Mouse (Mus musculus) liver, embryonic 15.5 days (tissue): ENCODE measurements around the gene Atrip. TPM values are rescaled to one million over a fixed set of nuclear protein-coding genes. Genes with fewer than 3 reads are reported as not detected.

ENCODE experiments used
- ATAC-seq: fragments of 200-750 bp; cut with Nextera tagmentation; 2 replicates; pipeline ENCODE4 v1.8.0; 2017; ENCODE audit warnings: moderate number of reproducible peaks, mild to moderate bottlenecking, moderate library complexity; ENCODE audit not compliant: insufficient read depth
- H3K27ac ChIP-seq: fragments of 300-500 bp; sonication (generic); replicated peaks from 2 replicates; pipeline ENCODE4 v1.5.1; 2015; ENCODE audit warnings: mild to moderate bottlenecking, inconsistent platforms
- H3K27me3 ChIP-seq: fragments of 300-500 bp; sonication (generic); 2 replicates; pipeline ENCODE4 v1.6.1; 2015; ENCODE audit warnings: mild to moderate bottlenecking, inconsistent platforms
- H3K36me3 ChIP-seq: fragments of 300-500 bp; sonication (generic); replicated peaks from 2 replicates; pipeline ENCODE4 v1.6.1; 2015; ENCODE audit warnings: moderate library complexity, mild to moderate bottlenecking, inconsistent platforms
- H3K4me1 ChIP-seq: fragments of 300-500 bp; sonication (generic); replicated peaks from 2 replicates; pipeline ENCODE4 v1.6.1; 2015; ENCODE audit warnings: inconsistent platforms
- H3K4me2 ChIP-seq: fragments of 300-500 bp; sonication (generic); 2 replicates; pipeline ENCODE4 v1.6.1; 2015; ENCODE audit warnings: moderate library complexity, mild to moderate bottlenecking, inconsistent platforms
- H3K4me3 ChIP-seq: fragments of 300-500 bp; sonication (generic); replicated peaks from 2 replicates; pipeline ENCODE4 v1.5.1; 2015; ENCODE audit warnings: mild to moderate bottlenecking, inconsistent platforms
- H3K9ac ChIP-seq: fragments of 300-500 bp; sonication (generic); 2 replicates; pipeline ENCODE4 v1.6.1; 2015; ENCODE audit warnings: moderate library complexity, mild to moderate bottlenecking, inconsistent platforms
- H3K9me3 ChIP-seq: fragments of 300-500 bp; sonication (generic); replicated peaks from 2 replicates; pipeline ENCODE4 v1.6.1; 2016; ENCODE audit warnings: inconsistent platforms
- WGBS: fragments of 180-500 bp; shearing (Covaris S2); methylation state at CpG from one replicate; pipeline ENCODE4 v1.1.7; 2015; ENCODE audit warnings: mixed read lengths; ENCODE audit not compliant: insufficient replicate concordance; 5-methylcytosine and 5-hydroxymethylcytosine counted together
- polyA plus RNA-seq: library from polyadenylated mRNA; unstranded; fragments of >200 nt; fragmentation: Nextera tagmentation; extraction: Ambion mirVana; gene quantifications from 2 replicates; pipeline ENCODE4 v1.2.1, GENCODE M21; 2015

Gene Atrip
- polyA plus RNA-seq, 1 experiment from 2014 or later, result 9.2 TPM

- no peak overlapping the region for H3K27ac ChIP-seq
Measured at GRCm38 (mm10) chr9:109090446-109090845, 16.5 kb upstream of the Atrip start.

GRCm38 (mm10) chr9:109087987-109088386 is 14.1 kb upstream of the Atrip start:
- Histone ChIP-seq H3K4me1 (peaks cover 31% of the 10 kb centered on the region), H3K4me2 (no peak overlapping the region), H3K27me3 (0 out of 2 replicates have a peak, but pooled peaks cover 3% of the 10 kb centered on the region), H3K27ac (no peak overlapping the region), H3K4me3 (no peak overlapping the region), H3K9ac (no peak overlapping the region), H3K9me3 (no peaks in the 10 kb centered on the region), H3K36me3 (peaks cover 27% of the 10 kb centered on the region)
- no peak for ATAC-seq
- WGBS, result 25% methylated on average over 5 of the region's 5 CpGs

More at GRCm38 (mm10) chr9:109090446-109090845, 16.5 kb upstream of the Atrip start:
- Histone ChIP-seq H3K36me3 (peaks cover 27% of the 10 kb centered on the region), H3K9ac (no peak overlapping the region), H3K27me3 (peaks cover 28% of the 10 kb centered on the region), H3K4me1 (peaks cover 33% of the 10 kb centered on the region), H3K4me2 (no peak overlapping the region), H3K4me3 (no peak overlapping the region), H3K9me3 (no peaks in the 10 kb centered on the region)
- 66% methylated on average over 15 of the region's 15 CpGs for WGBS
- ATAC-seq, result no peak

- H3K4me3 ChIP-seq, result no peak overlapping the region
- WGBS, result 12% methylated on average over 2 of the region's 2 CpGs
Measured at GRCm38 (mm10) chr9:109084922-109085321, 11.0 kb upstream of the Atrip start.

GRCm38 (mm10) chr9:109082124-109082800 is 8.3 kb upstream of the Atrip start, which contains the start of the genes Ccdc51 and Tma7:
Gene Ccdc51, plus strand, starts transcription at chr9:109082493.
Gene Tma7, minus strand, starts transcription at chr9:109082587.
- Histone ChIP-seq H3K9ac (peak within 1 kb of the TSS; percentile 87), H3K9me3 (no peaks in the 10 kb centered on the region), H3K27ac (peak within 1 kb of the TSS; percentile 81), H3K4me2 (peak within 1 kb of the TSS; percentile 73), H3K4me3 (peak within 1 kb of the TSS; percentile 88), H3K27me3 (no peaks in the 10 kb centered on the region), H3K4me1 (peaks cover 29% of the 10 kb centered on the region), H3K36me3 (peaks cover 27% of the 10 kb centered on the region)
- WGBS, result under 1% methylated on average over 37 of the region's 37 CpGs
- ATAC-seq, result peak; percentile 99

More at GRCm38 (mm10) chr9:109084922-109085321, 11.0 kb upstream of the Atrip start:
- no peak for ATAC-seq
- H3K9ac ChIP-seq, result no peak overlapping the region
- no peaks in the 10 kb centered on the region for H3K9me3 ChIP-seq
- H3K27me3 ChIP-seq, result no peaks in the 10 kb centered on the region
- H3K36me3 ChIP-seq, result peaks cover 19% of the 10 kb centered on the region
- H3K27ac ChIP-seq, result no peak overlapping the region
- peaks cover 38% of the 10 kb centered on the region for H3K4me1 ChIP-seq
- H3K4me2 ChIP-seq, result no peak overlapping the region

GRCm38 (mm10) chr9:109081749-109082123 is 7.8 kb upstream of the Atrip start:
- ATAC-seq, result 0 out of 2 replicates have a peak, but pooled peaks have one; percentile 1
- H3K27ac ChIP-seq, result peak overlapping the region; percentile 81

GRCm38 (mm10) chr9:109080516-109080915 is 6.6 kb upstream of the Atrip start:
- H3K4me2 ChIP-seq, result peak overlapping the region; percentile 73
- 79% methylated on average over 3 of the region's 3 CpGs for WGBS

More at GRCm38 (mm10) chr9:109081749-109082123, 7.8 kb upstream of the Atrip start:
- Histone ChIP-seq H3K36me3 (peaks cover 27% of the 10 kb centered on the region), H3K4me3 (peak overlapping the region; percentile 88), H3K9me3 (no peaks in the 10 kb centered on the region), H3K27me3 (no peaks in the 10 kb centered on the region), H3K4me1 (peaks cover 29% of the 10 kb centered on the region), H3K4me2 (peak overlapping the region; percentile 73), H3K9ac (peak overlapping the region; percentile 87)
- 1% methylated on average over 11 of the region's 11 CpGs for WGBS

GRCm38 (mm10) chr9:109068095-109068735 is 5.7 kb downstream of the Atrip start:
- Histone ChIP-seq H3K36me3 (peaks cover 84% of the 10 kb centered on the region), H3K4me3 (no peak overlapping the region)

More at GRCm38 (mm10) chr9:109080516-109080915, 6.6 kb upstream of the Atrip start:
- Histone ChIP-seq H3K27ac (no peak overlapping the region), H3K9me3 (no peaks in the 10 kb centered on the region), H3K36me3 (peaks cover 27% of the 10 kb centered on the region), H3K4me3 (peak overlapping the region; percentile 88; the same call in 1 of the 2 replicates), H3K9ac (0 out of 2 replicates have a peak overlapping the region, but pooled peaks have one; percentile 87), H3K4me1 (peaks cover 29% of the 10 kb centered on the region), H3K27me3 (no peaks in the 10 kb centered on the region)
- ATAC-seq, result no peak

GRCm38 (mm10) chr9:109060898-109061295 is 13.0 kb downstream of the Atrip start:
- no peak overlapping the region for H3K9ac ChIP-seq
- no peaks in the 10 kb centered on the region for H3K9me3 ChIP-seq
- no peak overlapping the region for H3K4me3 ChIP-seq
- no peaks in the 10 kb centered on the region for H3K27me3 ChIP-seq
- peaks cover 58% of the 10 kb centered on the region for H3K36me3 ChIP-seq
- no peak for ATAC-seq
- no peak overlapping the region for H3K27ac ChIP-seq
- 70% methylated on average over 5 of the region's 5 CpGs for WGBS
- H3K4me1 ChIP-seq, result peaks cover 27% of the 10 kb centered on the region
- H3K4me2 ChIP-seq, result no peak overlapping the region

More at GRCm38 (mm10) chr9:109068095-109068735, 5.7 kb downstream of the Atrip start:
- Histone ChIP-seq H3K9me3 (no peaks in the 10 kb centered on the region), H3K4me1 (peaks cover 12% of the 10 kb centered on the region), H3K9ac (no peak overlapping the region), H3K4me2 (no peak overlapping the region), H3K27me3 (no peaks in the 10 kb centered on the region), H3K27ac (no peak overlapping the region)
- 86% methylated on average over 3 of the region's 3 CpGs for WGBS
- no peak for ATAC-seq

GRCm38 (mm10) chr9:109060184-109060897 is 13.6 kb downstream of the Atrip start:
- H3K27ac ChIP-seq, result no peak overlapping the region
- peaks cover 33% of the 10 kb centered on the region for H3K4me1 ChIP-seq
- H3K9me3 ChIP-seq, result no peaks in the 10 kb centered on the region
- no peak overlapping the region for H3K4me3 ChIP-seq
- H3K9ac ChIP-seq, result no peak overlapping the region
- H3K27me3 ChIP-seq, result no peaks in the 10 kb centered on the region
- ATAC-seq, result no peak
- peak overlapping the region; percentile 88; the same call in 1 of the 2 replicates for H3K4me2 ChIP-seq
- H3K36me3 ChIP-seq, result peaks cover 52% of the 10 kb centered on the region
- 86% methylated on average over 16 of the region's 16 CpGs for WGBS

- peak; percentile 96 for ATAC-seq
- Histone ChIP-seq H3K4me3 (peak within 1 kb of the TSS; percentile 59), H3K4me1 (peaks cover 43% of the 10 kb centered on the region), H3K9me3 (no peaks in the 10 kb centered on the region), H3K27ac (peak within 1 kb of the TSS; percentile 83), H3K4me2 (peak within 1 kb of the TSS; percentile 88), H3K27me3 (no peaks in the 10 kb centered on the region), H3K9ac (peak within 1 kb of the TSS; percentile 58), H3K36me3 (peaks cover 42% of the 10 kb centered on the region)
- 5% methylated on average over 15 of the region's 15 CpGs for whole genome bisulfite sequencing
Measured at GRCm38 (mm10) chr9:109059136-109059903, 14.6 kb downstream of the Atrip start, which contains the start of gene Trex1. Gene Trex1, minus strand, starts transcription at chr9:109059734.
